Mouse (Mus musculus): Measurements from ENCODE around the gene Synpo2. TPM values are rescaled to one million over a fixed set of nuclear protein-coding genes. Genes with fewer than 3 reads are reported as not detected.

The Synpo2 gene
- total RNA-seq, 1 experiment: 1.6 TPM

DNA sequence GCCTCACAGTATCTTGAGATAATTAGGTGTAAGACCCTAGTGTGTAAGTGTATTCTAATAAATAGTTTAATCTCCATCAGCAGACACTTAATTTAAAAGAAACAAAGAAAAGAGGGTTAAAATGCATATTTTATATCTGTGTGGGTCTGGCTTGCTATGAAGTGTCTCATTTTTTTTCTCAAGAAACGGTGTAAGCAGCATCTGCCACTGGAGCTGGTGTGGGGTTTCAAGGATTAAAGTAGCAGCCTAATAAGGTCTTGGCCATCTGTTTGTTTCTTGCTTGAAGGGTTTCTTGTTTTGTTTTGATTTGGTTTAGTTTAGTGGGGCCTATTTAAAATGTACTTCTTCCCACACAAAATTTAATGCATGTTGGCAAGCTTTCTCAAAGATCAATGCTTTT lies 46.1 kb downstream of the Synpo2 start:
- H3K4me1 ChIP-seq (ENCODE audit: control insufficient read depth in 2 of 2, insufficient read depth in 2 of 2, low read length in 2 of 2, poor library complexity in 1 of 2): peaks cover 0 to 3% of the 10 kb centered on the region in 2 experiments; a peak in 1 of 4 replicates
- H3K9me3 ChIP-seq (ENCODE audit: control insufficient read depth, insufficient read depth, low read depth, low read length): no peaks in the 10 kb centered on the region
- in situ Hi-C loops (cut with MboI; ENCODE audit: low sequenced_read_pairs in 2 of 2, unreplicated experiment in 2 of 2): no loop called here
- TF ChIP-seq CHD2 (IDR thresholded peaks at IDR 0.05; ENCODE audit: low read depth, low read length) (no peak), HCFC1 (IDR thresholded peaks at IDR 0.05; ENCODE audit: borderline replicate concordance, insufficient read depth, low read length) (no peak), ZC3H11A (IDR thresholded peaks at IDR 0.05; ENCODE audit: borderline replicate concordance, low read depth, low read length) (no peak), ZNF384 (IDR thresholded peaks at IDR 0.05; ENCODE audit: low read depth, low read length) (no peak), MAFK (IDR thresholded peaks at IDR 0.05; ENCODE audit: insufficient read depth, low read depth, low read length) (no peak)
- no peak overlapping the region for H3K27ac ChIP-seq (ENCODE audit: insufficient read depth, low read depth, low read length, poor library complexity, severe bottlenecking)
- H3K4me3 ChIP-seq (ENCODE audit: insufficient read depth in 1 of 2, low read depth in 1 of 2, low read length in 2 of 2, poor library complexity in 1 of 2, severe bottlenecking in 1 of 2): no peak overlapping the region
- H3K9ac ChIP-seq (ENCODE audit: insufficient read depth, low read depth, low read length, poor library complexity, severe bottlenecking): no peak overlapping the region
- H3K36me3 ChIP-seq (ENCODE audit: control insufficient read depth, insufficient read depth, low read length, poor library complexity, severe bottlenecking): no peaks in the 10 kb centered on the region
- no peak for DNase-seq (ENCODE audit: low read depth, low spot score)

DNA sequence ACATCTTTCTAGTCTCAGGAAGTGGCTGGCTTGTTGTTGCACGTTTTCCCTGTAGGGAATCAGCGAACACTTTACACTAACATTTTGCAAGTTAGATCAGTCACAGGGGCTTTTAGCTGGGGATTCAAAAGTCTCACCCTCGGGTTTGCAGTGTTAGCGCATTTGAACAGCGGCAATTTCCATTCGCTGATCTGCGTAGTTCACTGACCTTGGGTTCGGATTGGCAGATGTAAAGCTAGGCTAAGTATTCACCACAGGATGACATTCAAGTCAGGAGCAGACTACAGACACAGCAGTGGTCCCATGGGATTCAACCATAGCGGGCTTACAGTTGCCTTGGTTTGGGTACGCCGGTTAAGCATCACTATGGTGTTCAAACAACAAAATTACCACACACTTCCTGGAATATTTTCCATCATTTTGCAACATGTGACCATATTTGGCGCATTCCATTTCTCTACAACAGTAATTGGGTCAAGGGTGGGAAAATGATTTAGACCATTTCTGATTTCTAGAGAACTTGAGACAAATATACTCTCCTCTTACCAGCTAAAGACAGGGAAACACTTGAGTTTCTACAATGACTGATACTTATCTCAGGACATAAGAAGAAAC lies 47.2 kb downstream of the Synpo2 start:
- H3K27ac ChIP-seq (ENCODE audit: insufficient read depth, low read depth, low read length, poor library complexity, severe bottlenecking): no peak overlapping the region

DNA sequence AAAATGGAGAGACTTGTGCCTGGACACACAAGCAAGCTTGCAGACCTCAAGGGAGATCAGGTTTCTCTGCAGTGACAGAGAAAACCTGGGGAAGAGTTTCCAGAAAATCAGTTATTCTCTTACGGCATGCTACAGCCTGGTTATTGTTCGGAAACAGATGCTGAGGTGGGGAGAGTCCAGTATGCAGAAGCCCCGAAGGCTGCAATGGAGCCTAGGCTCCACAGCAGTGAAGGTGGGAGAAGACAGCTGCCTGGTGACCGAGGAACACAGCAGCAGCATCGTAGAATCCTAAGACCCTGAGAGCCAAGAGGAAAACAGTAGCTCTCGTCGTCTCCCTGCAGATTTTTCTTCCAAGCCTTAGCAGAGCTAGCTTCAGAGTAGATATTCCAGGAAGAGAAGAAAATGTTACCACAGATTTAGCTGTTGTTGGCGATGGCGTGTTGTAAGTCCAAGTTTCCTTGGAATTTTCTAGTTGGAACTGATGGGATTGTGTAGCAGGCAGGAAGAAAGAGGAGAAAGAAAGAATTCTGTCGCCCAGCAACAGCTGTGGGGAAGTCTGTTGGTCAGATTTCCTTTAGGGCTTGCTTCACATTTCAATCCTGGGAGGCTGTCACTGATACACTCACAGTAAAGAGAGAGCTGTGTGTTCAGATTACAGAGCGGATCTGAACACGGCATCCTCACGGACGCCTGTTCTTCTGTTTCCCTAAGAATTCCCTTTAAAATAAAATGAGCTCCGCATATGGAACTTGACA lies 48.4 kb downstream of the Synpo2 start:
- in situ Hi-C loops (cut with MboI; ENCODE audit: low sequenced_read_pairs in 2 of 2, unreplicated experiment in 2 of 2): no loop called here
- TF ChIP-seq ZC3H11A (IDR thresholded peaks at IDR 0.05; ENCODE audit: borderline replicate concordance, low read depth, low read length): no peak
- no peak for TF ChIP-seq CHD2 (IDR thresholded peaks at IDR 0.05; ENCODE audit: low read depth, low read length)
- no peak for TF ChIP-seq HCFC1 (IDR thresholded peaks at IDR 0.05; ENCODE audit: borderline replicate concordance, insufficient read depth, low read length)
- no peak for TF ChIP-seq MAFK (IDR thresholded peaks at IDR 0.05; ENCODE audit: insufficient read depth, low read depth, low read length)
- no peak for TF ChIP-seq ZNF384 (IDR thresholded peaks at IDR 0.05; ENCODE audit: low read depth, low read length)
- Histone ChIP-seq H3K9me3 (ENCODE audit: control insufficient read depth, insufficient read depth, low read depth, low read length) (no peaks in the 10 kb centered on the region), H3K27ac (ENCODE audit: insufficient read depth, low read depth, low read length, poor library complexity, severe bottlenecking) (no peak overlapping the region), H3K4me3 (ENCODE audit: insufficient read depth in 1 of 2, low read depth in 1 of 2, low read length in 2 of 2, poor library complexity in 1 of 2, severe bottlenecking in 1 of 2) (no peak overlapping the region), H3K9ac (ENCODE audit: insufficient read depth, low read depth, low read length, poor library complexity, severe bottlenecking) (no peak overlapping the region), H3K4me1 (ENCODE audit: control insufficient read depth in 2 of 2, insufficient read depth in 2 of 2, low read length in 2 of 2, poor library complexity in 1 of 2) (peaks cover 0 to 3% of the 10 kb centered on the region in 2 experiments; a peak in 1 of 4 replicates), H3K36me3 (ENCODE audit: control insufficient read depth, insufficient read depth, low read length, poor library complexity, severe bottlenecking) (no peaks in the 10 kb centered on the region)
- no peak for DNase-seq (ENCODE audit: low read depth, low spot score)

More for the DNA sequence above, 47.2 kb downstream of the Synpo2 start:
- Histone ChIP-seq H3K4me3 (ENCODE audit: insufficient read depth in 1 of 2, low read depth in 1 of 2, low read length in 2 of 2, poor library complexity in 1 of 2, severe bottlenecking in 1 of 2) (no peak overlapping the region), H3K4me1 (ENCODE audit: control insufficient read depth in 2 of 2, insufficient read depth in 2 of 2, low read length in 2 of 2, poor library complexity in 1 of 2) (peaks cover 0 to 3% of the 10 kb centered on the region in 2 experiments; a peak in 1 of 4 replicates), H3K36me3 (ENCODE audit: control insufficient read depth, insufficient read depth, low read length, poor library complexity, severe bottlenecking) (no peaks in the 10 kb centered on the region), H3K9ac (ENCODE audit: insufficient read depth, low read depth, low read length, poor library complexity, severe bottlenecking) (no peak overlapping the region), H3K9me3 (ENCODE audit: control insufficient read depth, insufficient read depth, low read depth, low read length) (no peaks in the 10 kb centered on the region)
- in situ Hi-C loops (cut with MboI; ENCODE audit: low sequenced_read_pairs in 2 of 2, unreplicated experiment in 2 of 2): no loop called here
- no peak for DNase-seq (ENCODE audit: low read depth, low spot score)
- no peak for TF ChIP-seq ZC3H11A (IDR thresholded peaks at IDR 0.05; ENCODE audit: borderline replicate concordance, low read depth, low read length)
- TF ChIP-seq HCFC1 (IDR thresholded peaks at IDR 0.05; ENCODE audit: borderline replicate concordance, insufficient read depth, low read length): no peak
- TF ChIP-seq MAFK (IDR thresholded peaks at IDR 0.05; ENCODE audit: insufficient read depth, low read depth, low read length): no peak
- no peak for TF ChIP-seq ZNF384 (IDR thresholded peaks at IDR 0.05; ENCODE audit: low read depth, low read length)
- no peak for TF ChIP-seq CHD2 (IDR thresholded peaks at IDR 0.05; ENCODE audit: low read depth, low read length)

DNA sequence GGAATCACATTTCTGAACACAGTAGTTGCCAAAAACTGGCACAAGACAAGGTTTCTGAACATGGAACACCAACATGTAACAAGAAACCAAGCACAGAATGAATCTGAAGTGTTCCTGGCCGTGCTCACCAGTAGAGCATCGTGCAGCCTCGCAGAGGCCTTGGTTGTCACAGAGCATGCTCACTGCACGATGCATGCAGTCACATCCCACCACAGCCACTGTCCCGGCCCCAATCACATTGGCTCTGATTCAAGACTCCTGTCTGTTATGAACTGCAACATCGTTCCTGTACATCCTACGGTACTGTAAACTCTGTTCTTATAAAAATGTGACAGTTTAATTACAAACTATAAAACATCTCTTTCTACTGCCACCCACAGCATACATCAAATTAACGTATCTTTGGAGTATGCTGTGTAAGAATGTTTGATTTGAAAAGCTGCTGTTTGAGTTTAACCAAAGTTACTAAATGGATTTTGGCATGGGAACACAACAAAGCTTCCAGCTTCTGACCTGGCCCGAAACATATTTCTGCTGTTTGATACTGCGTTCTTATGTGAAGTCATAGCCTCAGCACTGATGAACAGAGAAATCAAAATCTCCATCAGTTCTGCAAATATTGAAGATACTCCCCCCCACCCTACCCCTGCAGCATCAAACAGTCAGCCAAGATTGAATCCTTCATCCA lies 50.6 kb downstream of the Synpo2 start:
- no peak for DNase-seq (ENCODE audit: low read depth, low spot score)
- Histone ChIP-seq H3K9me3 (ENCODE audit: control insufficient read depth, insufficient read depth, low read depth, low read length) (no peaks in the 10 kb centered on the region), H3K4me1 (ENCODE audit: control insufficient read depth in 2 of 2, insufficient read depth in 2 of 2, low read length in 2 of 2, poor library complexity in 1 of 2) (peaks cover 0 to 3% of the 10 kb centered on the region in 2 experiments; a peak in 1 of 4 replicates), H3K27ac (ENCODE audit: insufficient read depth, low read depth, low read length, poor library complexity, severe bottlenecking) (no peak overlapping the region), H3K36me3 (ENCODE audit: control insufficient read depth, insufficient read depth, low read length, poor library complexity, severe bottlenecking) (no peaks in the 10 kb centered on the region), H3K4me3 (ENCODE audit: insufficient read depth in 1 of 2, low read depth in 1 of 2, low read length in 2 of 2, poor library complexity in 1 of 2, severe bottlenecking in 1 of 2) (no peak overlapping the region), H3K9ac (ENCODE audit: insufficient read depth, low read depth, low read length, poor library complexity, severe bottlenecking) (no peak overlapping the region)
- in situ Hi-C loops (cut with MboI; ENCODE audit: low sequenced_read_pairs in 2 of 2, unreplicated experiment in 2 of 2): no loop called here
- TF ChIP-seq CHD2 (IDR thresholded peaks at IDR 0.05; ENCODE audit: low read depth, low read length) (no peak), ZNF384 (IDR thresholded peaks at IDR 0.05; ENCODE audit: low read depth, low read length) (no peak), HCFC1 (IDR thresholded peaks at IDR 0.05; ENCODE audit: borderline replicate concordance, insufficient read depth, low read length) (no peak), ZC3H11A (IDR thresholded peaks at IDR 0.05; ENCODE audit: borderline replicate concordance, low read depth, low read length) (no peak), MAFK (IDR thresholded peaks at IDR 0.05; ENCODE audit: insufficient read depth, low read depth, low read length) (no peak)
